Mouse (Mus musculus): ENCODE measurements around the gene Tns1.
A peak's percentile ranks its signal among the peaks of the same experiment; 100 is the strongest.
"Not testable (repeated sequence)": the region's sequence is repeated elsewhere in the genome, so short reads cannot be mapped to it uniquely, and the experiment has no call there.

The Tns1 gene

DNA sequence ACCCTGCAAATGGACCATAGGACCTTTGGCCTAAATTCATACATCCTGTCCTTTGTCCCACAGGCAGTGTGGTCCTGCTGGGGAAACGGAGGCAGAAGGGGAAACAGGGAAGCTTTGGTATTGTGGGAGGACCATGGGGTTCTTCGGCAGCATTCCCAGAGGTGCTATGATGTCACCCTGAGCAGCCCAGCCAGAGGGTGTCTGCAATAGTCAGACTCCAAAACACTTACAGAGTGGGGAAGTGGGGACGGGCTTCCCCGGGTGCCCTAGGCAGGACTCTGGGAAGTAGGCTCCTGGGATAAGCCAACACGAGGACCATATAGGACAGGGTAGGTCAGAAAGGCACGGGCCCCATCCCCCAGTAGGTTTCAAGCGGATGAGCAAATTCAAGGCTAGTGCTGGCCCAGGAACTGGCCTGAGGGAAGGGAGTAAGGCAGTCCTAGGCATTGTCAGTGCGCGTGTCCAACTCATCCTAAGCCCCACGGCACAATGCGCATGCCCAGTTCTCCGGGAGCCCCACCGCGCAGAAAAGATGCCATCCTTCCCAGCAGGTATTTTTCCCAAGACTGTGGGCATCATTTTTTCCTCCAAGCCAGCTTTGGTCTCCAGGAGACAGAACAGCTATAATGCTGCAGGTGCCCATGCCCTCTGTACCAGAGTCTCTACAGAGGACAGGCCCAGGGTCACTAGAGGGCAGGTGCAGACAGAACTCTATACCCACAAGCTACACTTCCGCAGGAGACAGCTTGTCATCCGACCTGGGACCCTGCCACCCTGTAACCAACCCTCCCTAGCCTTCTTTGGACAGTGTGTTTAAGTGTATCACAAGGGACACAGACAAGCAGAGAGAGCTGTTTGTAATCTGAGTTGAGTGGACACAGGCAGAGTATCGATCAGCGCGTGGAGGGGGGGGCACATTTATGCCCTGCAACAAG is 210.9 kb downstream of the Tns1 start:
- no peak for DNase-seq (ENCODE audit: low read depth, low spot score)

GRCm38 (mm10) chr1:73912466-73912865 is 211.8 kb downstream of the Tns1 start:
- no peak for DNase-seq (ENCODE audit: low read depth, low spot score)

GRCm38 (mm10) chr1:73911981-73912380 is 212.3 kb downstream of the Tns1 start:
- DNase-seq (ENCODE audit: low read depth, low spot score): no peak

DNA sequence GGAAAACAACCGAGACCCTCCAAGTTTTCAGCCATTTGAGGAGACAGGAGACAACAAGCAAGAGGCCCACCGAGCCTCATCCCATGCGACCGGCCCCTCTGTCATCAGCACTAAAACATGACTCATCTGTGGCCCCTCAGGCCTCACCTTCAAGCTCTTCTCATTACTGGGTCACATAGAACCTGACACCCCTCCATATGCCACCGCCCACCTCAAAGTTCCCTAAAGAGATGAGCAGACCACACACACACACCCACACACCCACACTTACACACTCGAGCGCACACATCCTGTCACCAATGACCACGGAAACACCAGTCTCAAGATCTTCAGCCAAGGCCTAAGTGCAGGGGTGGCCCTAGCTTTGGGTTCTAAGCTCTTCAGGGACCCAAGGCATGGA is 213.5 kb downstream of the Tns1 start:
- DNase-seq (ENCODE audit: low read depth, low spot score): no peak

DNA sequence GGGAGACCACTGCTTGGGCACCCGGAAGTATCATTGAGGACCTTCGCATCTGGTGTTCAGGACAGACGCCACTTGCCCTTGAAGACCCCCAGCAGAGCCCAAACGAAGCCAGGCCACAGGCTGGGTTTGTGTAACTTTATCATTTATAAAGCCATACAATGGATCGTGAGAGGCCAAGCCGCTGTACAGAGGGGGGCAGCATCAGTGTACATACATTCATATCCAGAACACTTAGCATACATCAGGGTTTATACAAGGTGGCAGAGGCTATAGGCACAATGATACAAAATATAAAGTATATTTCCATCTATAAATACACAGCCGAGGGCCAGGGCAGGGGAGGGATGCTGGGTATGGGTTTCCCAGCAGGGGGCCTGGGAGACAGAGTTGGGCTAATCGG is 214.1 kb downstream of the Tns1 start:
- no peak for DNase-seq (ENCODE audit: low read depth, low spot score)

DNA sequence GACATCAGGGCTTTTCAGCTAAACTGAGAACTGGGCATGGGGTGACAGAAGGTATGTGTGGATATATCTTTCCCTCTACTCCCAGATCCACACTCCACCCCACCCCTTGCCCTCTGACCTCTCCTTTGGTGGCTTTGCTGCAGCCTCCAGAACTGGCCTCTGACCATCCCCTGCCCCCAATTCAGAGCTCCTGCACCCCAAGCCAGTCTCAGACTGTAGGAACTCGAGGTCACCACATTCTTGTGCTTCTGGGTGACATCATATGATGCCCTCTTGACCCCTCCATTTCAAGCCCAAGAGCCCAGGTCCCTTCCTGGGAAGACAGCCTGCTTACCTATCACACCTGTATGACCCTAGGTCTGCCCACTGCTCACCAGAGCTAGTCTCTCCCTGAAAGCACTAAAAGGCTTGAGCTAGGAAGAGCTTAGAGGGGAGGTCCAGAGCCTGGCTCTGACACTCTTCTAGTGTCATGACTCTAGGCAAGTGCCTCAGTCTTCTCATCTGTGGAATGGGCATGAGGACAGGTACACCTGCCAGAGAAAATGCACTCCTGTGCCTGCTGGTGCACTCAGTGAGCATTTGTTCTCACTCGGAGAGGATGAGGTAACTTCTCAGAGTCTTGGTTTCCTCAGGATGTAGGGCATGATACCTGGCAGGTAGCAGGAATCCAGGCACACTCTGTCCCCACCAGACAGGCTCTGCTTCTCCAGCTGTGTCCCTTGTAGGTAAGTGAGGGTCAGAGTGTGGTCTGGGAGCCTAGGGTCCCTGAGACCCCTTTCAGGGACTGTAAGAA is 214.9 kb downstream of the Tns1 start:
- no peak for DNase-seq (ENCODE audit: low read depth, low spot score)

DNA sequence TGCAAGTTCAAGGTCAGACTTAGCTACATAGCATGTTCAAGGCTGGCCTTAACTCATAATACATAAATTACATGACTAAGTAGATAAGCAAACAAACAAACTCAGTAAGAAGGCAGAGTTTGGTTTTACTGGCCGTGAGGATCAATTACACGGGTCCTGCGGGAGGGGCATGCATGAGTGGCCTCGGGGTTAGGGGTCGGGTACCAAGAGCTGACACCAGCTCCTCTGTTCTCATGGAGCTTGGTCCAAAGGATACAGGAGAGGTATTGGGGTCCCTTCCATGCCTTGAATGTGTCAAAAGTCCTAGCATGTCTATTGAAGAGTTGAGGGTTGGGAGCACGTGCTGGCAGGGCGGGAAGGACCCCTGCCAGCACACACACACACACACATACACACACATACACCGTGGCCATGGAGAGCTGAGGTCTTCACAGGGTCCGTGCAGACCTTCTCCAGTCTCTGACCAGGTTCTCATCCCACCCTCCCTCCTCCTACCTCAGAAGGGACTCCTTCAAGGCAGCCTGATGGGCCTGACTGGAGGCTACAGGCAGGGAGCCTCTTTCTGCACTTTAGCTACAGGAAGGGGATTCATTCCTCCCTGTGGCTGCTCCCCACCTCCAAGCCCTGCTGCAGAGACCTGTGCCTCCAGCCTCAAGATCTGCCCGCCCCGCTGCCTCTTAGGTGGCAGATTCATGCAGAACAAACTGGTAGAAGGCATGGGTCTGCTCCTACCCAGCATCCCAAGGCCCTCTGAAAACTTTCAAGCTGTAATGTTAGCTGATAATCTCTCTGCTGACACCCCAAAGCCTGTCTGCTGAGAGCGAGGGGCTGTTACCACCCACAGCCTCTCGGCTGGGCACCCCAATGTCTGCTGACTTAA is 215.9 kb downstream of the Tns1 start:
- DNase-seq (ENCODE audit: low read depth, low spot score): no peak

GRCm38 (mm10) chr1:73907166-73907565 is 217.1 kb downstream of the Tns1 start:
- peak; percentile 30 for DNase-seq (ENCODE audit: low read depth, low spot score)

GRCm38 (mm10) chr1:73906376-73906775 is 217.9 kb downstream of the Tns1 start:
- no peak for DNase-seq (ENCODE audit: low read depth, low spot score)

DNA sequence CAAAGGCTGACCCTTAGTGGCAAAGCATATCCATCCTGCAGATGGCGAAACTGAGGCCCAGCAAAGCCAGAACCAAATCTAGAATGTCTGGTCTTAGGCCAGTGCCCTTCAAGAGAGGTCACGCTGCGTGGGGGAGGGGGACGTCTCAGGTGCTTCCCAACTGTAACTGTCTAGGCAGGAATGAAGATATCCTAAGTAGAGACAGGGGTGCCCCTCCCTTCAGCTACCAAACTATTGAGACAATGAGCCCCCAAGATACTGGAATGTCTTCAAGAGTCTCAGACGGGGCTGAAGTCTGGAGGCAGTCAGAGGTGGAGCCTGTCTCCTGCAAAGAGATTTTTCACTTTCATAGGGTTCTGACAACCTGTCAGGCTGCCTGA is 218.4 kb downstream of the Tns1 start:
- DNase-seq (ENCODE audit: low read depth, low spot score): peak; percentile 79

- no peak for DNase-seq (ENCODE audit: low read depth, low spot score)
Observed at GRCm38 (mm10) chr1:73905111-73905810, 219.0 kb downstream of the Tns1 start.

GRCm38 (mm10) chr1:73904641-73905040 is 219.6 kb downstream of the Tns1 start:
- no peak for DNase-seq (ENCODE audit: low read depth, low spot score)

- no peak for DNase-seq (ENCODE audit: low read depth, low spot score)
Observed at GRCm38 (mm10) chr1:73903035-73903434, 221.2 kb downstream of the Tns1 start.

- DNase-seq (ENCODE audit: low read depth, low spot score): peak; percentile 88
Observed at GRCm38 (mm10) chr1:73902171-73902991, 221.9 kb downstream of the Tns1 start.

DNA sequence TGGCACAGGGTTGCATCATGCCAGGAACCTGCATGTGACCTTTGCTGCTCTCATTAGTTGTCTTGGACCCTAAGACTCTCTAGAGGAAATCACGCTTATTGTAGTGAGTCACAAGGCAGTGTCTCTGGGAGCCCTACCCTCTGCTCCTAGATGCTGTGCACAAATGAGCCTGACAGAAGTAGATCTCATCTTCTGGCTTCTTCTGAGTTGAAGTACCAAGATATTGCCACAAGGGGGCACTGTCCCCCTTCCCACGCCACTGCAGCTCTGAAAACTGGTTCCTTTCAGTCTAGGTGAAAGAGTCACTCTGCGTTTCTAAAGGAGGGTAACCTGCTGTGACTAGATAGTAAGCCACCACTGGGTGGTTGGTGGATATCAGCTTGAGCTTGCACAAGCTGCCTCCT is 222.8 kb downstream of the Tns1 start:
- peak; percentile 92 for DNase-seq (ENCODE audit: low read depth, low spot score)

DNA sequence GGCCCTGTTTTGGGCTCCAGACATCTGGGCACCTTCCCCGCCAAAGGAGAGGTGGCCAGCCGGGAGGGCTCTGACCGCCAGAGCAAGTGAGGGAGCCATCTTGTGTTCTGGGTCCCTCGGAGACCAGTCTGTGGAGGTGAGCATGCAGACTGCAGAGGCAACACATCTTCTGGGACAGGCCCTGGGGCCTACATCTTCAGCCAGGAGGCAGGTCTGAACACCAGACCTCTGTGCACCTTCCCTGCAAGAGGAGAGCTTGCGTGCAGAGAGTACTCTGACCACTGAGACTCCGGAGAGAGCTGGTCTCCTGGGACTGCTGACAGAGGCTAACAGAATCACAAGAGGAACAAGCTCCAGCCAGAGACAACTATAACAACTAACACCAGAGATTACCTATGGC is 228.8 kb downstream of the Tns1 start:
- not testable (repeated sequence) for DNase-seq (ENCODE audit: low read depth, low spot score)

GRCm38 (mm10) chr1:73880731-73881130 is 243.5 kb downstream of the Tns1 start:
- peak; percentile 85 for DNase-seq (ENCODE audit: low read depth, low spot score)

GRCm38 (mm10) chr1:73875676-73876218 is 248.5 kb downstream of the Tns1 start:
- no peak for DNase-seq (ENCODE audit: low read depth, low spot score)

DNA sequence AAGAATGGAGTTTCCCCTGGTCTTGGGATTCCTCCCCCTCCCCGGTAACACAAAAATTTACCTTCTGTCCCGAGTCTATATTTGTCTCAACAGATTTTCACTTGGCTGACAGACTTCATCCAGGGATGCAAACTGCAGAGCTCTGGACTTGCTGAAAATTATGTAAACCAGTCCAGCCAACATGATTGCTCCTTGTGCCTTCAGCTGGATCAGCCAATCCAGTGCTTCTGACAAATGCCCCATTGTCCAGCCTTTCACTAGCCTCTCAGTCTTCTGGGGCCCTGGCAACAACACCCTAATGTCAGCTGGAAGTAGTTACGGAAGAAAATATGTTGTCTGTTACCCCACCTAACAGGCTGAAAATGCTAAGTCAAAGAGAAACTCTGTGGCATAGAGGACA is 259.9 kb downstream of the Tns1 start:
- DNase-seq (ENCODE audit: low read depth, low spot score): no peak

DNA sequence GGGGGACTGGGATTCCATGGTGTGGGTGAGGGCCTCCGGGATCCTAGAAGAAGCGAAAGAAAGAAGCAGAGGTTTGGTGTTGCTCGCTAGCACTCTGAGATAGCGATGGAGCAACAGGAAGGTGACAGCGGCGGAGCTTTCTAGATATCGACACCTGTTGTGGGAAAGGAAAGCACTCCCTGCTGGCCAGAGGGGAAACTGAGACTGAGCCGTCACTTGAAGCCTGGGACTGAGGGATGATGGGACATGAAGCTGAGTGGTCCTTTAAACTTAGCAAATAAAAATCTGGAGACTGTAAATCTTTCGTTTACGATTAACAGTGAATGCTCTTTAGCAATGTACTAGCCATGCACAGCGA is 261.2 kb downstream of the Tns1 start:
- DNase-seq (ENCODE audit: low read depth, low spot score): no peak
